Mouse (Mus musculus) MEL-GATA-1-ER (cell line): ENCODE measurements around the gene Wasf3.

Experiments used
- DNase-seq: peaks from one replicate; pipeline ENCODE4 v3.0.0-alpha.2; 2012; ENCODE audit warnings: low read depth; ENCODE audit errors: extremely low read depth

The Wasf3 gene

GRCm38 (mm10) chr5:146384935-146385591 lies at the start of gene Wasf3:
Gene Wasf3 (plus strand): TSS chr5:146384985.
- DNase-seq = no peak

- DNase-seq = no peak
Observed at GRCm38 (mm10) chr5:146338064-146338463, 46.7 kb upstream of the Wasf3 start.

GRCm38 (mm10) chr5:146340037-146340436 lies 44.7 kb upstream of the Wasf3 start:
- DNase-seq = no peak

GRCm38 (mm10) chr5:146344911-146345686 lies 39.7 kb upstream of the Wasf3 start:
- DNase-seq = no peak

GRCm38 (mm10) chr5:146347081-146347480 lies 37.7 kb upstream of the Wasf3 start:
- DNase-seq = no peak

GRCm38 (mm10) chr5:146349183-146349582 lies 35.6 kb upstream of the Wasf3 start:
- no peak for DNase-seq

GRCm38 (mm10) chr5:146350784-146351183 lies 34.0 kb upstream of the Wasf3 start:
- DNase-seq = no peak

GRCm38 (mm10) chr5:146352006-146352405 lies 32.8 kb upstream of the Wasf3 start:
- no peak for DNase-seq

- no peak for DNase-seq
Observed at GRCm38 (mm10) chr5:146360386-146360785, 24.4 kb upstream of the Wasf3 start.

GRCm38 (mm10) chr5:146362711-146363110 lies 22.1 kb upstream of the Wasf3 start:
- DNase-seq = no peak

GRCm38 (mm10) chr5:146368356-146368755 lies 16.4 kb upstream of the Wasf3 start:
- no peak for DNase-seq

- no peak for DNase-seq
Observed at GRCm38 (mm10) chr5:146368971-146369370, 15.8 kb upstream of the Wasf3 start.

- DNase-seq = no peak
Observed at GRCm38 (mm10) chr5:146370794-146371193, 14.0 kb upstream of the Wasf3 start.

GRCm38 (mm10) chr5:146373238-146373637 lies 11.5 kb upstream of the Wasf3 start:
- no peak for DNase-seq

GRCm38 (mm10) chr5:146376601-146377000 lies 8.2 kb upstream of the Wasf3 start:
- DNase-seq = no peak

- DNase-seq = no peak
Observed at GRCm38 (mm10) chr5:146380041-146380440, 4.7 kb upstream of the Wasf3 start.

GRCm38 (mm10) chr5:146382268-146382667 lies 2.5 kb upstream of the Wasf3 start:
- no peak for DNase-seq

GRCm38 (mm10) chr5:146383401-146383800 lies 1.4 kb upstream of the Wasf3 start:
- no peak for DNase-seq

- no peak for DNase-seq
Observed at GRCm38 (mm10) chr5:146385989-146386388, 1.2 kb downstream of the Wasf3 start.

- DNase-seq = no peak
Observed at GRCm38 (mm10) chr5:146386906-146387305, 2.1 kb downstream of the Wasf3 start.

- DNase-seq = no peak
Observed at GRCm38 (mm10) chr5:146394563-146394962, 9.8 kb downstream of the Wasf3 start.

- no peak for DNase-seq
Observed at GRCm38 (mm10) chr5:146397253-146397652, 12.5 kb downstream of the Wasf3 start.
